Mouse (Mus musculus) liver, adult (tissue): Measurements from ENCODE around the gene Gm16253.

Experiments
- GATA4 ChIP-seq: IDR thresholded peaks from 2 replicates; pipeline ENCODE4 v1.6.1; 2014; ENCODE audit warnings: mild to moderate bottlenecking, low read length; ENCODE audit not compliant: insufficient replicate concordance

Gene Gm16253

DNA sequence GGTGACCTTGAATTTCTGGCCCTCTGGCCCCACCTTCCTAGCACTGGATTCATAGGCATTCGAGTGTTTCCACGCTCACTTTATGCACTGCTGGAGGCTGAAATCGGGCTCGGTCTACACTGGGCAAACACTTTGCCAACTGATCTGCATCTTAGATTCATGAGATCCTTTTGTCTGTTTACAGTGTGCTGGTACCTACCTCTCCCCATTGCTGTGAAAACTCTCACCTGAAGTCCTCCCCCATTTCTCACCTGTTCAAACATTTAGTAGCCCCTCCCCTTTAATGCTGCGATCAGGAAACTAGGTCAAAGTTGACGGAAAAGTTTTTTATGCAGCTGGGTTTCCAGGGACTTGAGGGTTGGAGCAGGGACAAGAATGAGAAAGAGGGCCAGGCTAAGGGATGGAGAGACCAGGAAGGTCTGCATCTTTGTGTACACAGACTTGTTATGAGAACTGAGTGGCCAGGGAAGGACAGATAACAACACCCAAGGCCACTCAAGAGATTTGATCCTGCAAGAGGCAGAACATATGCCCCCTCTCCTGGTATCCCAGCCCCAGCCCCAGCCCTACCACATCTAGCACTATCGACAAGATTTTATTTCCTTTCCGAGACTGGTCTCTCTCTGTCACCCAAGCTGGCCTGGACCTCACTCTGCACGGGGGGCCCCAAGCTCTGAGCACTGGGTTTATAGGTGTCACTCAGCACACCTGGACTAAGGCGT, 12.7 kb upstream of the Gm16253 start:
- no peak for TF ChIP-seq GATA4

DNA sequence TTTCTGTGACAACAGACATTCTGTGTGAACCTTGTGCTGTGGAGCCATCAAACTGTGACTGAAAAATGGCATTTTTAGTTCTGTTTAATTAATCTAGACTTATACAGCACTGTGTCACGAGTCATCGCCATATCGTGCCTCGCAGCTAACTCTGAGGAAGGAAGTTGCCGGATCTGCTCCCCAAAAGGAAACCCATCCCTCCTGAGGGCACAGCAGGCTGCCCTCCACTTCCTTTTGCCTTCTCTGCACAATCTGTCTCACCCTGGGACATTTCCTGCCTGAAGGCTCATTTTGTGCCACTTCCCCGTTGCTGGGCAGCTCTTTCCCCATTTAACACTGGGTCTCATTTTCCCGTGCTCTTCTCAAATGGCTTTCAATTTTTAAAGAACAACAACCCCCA, 12.2 kb upstream of the Gm16253 start:
- TF ChIP-seq GATA4: peak; percentile 90; the same call in 1 of the 2 replicates

GRCm38 (mm10) chr3:96565105-96565504, 11.7 kb upstream of the Gm16253 start:
- TF ChIP-seq GATA4: no peak

- TF ChIP-seq GATA4: no peak
Measured at GRCm38 (mm10) chr3:96566661-96567450, 9.9 kb upstream of the Gm16253 start.

DNA sequence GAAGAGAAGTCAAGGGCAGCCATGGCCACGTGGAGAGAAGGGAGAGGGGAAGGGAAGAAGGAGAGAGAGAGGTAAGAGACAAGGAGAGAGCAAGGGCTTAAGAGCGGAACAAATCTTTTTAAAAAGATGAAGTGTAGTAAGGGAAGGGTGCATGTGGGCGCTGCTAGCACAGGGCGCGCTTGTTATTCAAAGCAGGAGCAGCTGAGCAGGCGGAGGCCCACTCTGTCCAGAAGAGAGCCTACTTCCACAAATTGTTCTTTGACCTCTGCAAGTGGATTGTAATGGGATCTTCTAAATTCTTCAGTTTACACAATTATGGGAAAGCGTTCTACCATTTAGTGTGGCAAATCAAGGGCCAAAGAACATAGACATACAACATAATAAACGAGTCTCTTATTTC, 8.2 kb upstream of the Gm16253 start:
- no peak for TF ChIP-seq GATA4

GRCm38 (mm10) chr3:96569506-96569905, 7.3 kb upstream of the Gm16253 start:
- TF ChIP-seq GATA4: no peak

- no peak for TF ChIP-seq GATA4
Measured at GRCm38 (mm10) chr3:96569966-96570605, 6.7 kb upstream of the Gm16253 start.

DNA sequence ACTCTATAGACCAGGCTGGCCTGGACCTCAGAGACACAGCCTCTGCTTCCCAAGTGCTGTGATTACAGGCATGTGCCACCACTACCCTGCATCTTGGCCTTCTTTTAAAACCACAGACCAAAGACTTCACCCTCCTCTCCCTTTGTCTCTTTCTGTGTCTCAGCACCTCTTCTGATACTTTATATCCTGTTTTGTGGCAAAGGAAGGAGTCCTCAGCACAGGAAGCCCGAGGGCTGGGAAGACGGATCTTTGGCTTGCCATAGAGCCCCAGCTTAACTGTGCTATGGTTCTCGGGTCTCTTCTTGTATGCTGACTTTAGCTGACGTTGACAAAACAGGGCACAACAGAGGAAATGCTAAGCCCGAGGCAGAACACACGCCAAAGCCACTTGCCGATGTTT, 6.1 kb upstream of the Gm16253 start:
- peak; percentile 66; the same call in 1 of the 2 replicates for TF ChIP-seq GATA4

DNA sequence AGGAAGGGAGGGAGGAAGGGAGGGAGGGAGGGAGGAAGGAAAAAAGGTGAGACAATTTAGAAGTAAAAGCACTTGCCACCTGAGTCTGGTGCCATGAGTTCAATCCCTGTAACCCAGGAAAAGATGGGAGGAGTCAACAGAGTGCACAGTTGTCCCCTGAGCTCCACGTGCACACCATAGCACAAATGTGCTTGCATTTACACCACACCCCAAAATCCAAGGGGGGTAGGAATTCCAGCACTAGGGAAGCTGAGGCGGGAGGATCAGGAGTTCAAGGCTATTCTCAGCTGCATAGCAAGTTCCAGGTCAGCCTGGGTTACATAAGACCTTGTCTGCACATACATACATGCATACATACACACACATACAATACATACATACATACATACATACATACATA, 5.4 kb upstream of the Gm16253 start:
- TF ChIP-seq GATA4: no peak

DNA sequence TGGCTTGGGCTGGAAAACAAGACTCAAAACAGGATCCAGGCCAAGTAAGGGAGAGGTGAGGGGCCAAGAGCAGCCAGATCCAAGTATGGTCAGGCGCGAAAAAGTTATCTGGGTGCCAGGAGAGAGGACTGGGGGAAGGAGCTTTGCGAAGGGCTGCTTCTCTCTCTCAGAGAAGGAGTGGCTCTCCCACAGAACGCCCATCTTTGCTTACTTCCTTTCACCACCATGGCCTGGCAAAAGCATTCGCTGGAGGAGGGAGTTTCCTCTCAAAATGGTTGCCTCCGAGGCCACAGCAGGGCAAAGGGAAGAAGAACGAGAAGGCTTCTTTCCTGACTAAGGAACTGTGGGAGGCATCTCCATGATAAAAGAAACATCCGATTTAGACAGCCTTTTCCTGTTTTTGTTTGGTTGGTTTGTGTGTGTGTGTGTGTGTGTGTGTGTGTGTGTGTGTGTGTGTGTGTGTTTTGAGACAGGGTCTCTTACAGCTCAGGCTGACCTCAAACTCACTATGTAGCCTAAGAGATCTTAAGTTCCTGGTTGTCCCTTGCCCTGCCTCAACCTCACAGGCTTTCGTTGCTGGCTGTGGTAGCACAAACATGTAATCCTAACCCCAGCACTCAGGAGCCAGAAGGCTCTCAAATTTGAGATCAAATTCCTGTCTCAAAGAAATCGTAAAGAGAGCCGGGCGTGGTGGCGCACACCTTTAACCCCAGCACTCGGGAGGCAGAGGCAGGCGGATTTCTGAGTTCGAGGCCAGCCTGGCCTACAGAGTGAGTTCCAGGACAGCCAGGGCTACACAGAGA, 4.7 kb upstream of the Gm16253 start:
- TF ChIP-seq GATA4: peak; percentile 88

DNA sequence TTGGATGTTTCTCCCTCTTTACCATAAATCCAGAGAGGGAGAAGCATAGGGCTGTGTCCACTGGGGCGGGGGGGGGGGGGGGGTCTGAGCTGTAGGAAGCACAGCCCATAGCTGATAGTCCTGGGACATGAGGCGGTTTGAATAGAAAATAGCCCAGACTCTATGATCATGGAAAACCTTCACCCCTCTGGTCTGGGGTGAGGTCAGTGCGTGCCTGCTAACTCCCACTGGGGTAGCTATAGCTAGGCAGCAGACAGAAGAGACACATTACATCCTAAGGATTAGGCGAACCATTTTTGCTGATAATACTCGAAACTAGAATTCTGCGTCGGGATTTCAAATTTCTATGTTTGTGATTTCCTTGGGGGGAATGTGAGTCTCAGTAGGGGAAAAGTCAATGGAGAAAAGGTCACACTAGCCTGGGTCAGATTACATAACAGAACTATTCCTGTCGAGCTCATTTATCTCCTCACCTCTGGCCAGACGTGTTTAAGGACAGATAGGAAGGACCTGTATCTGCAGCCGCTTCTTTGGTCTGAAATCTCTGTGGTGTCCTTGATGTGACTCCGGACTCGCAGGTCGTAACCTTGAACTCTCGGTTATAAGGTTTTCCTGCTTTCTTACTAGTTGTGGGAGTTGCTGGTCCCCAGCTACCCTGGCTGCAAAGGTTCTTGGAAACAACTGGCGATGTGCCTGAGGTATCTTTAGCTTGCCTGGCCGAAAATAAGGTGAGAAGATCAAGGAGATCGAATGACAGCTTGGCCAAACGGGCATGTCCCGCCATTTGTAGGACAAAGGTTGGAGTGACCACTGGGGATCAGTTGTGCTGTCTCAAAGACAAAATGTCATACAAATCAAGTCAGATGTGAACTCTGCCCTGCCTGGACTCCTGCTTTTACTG, 2.9 kb upstream of the Gm16253 start:
- TF ChIP-seq GATA4: peak; percentile 92

DNA sequence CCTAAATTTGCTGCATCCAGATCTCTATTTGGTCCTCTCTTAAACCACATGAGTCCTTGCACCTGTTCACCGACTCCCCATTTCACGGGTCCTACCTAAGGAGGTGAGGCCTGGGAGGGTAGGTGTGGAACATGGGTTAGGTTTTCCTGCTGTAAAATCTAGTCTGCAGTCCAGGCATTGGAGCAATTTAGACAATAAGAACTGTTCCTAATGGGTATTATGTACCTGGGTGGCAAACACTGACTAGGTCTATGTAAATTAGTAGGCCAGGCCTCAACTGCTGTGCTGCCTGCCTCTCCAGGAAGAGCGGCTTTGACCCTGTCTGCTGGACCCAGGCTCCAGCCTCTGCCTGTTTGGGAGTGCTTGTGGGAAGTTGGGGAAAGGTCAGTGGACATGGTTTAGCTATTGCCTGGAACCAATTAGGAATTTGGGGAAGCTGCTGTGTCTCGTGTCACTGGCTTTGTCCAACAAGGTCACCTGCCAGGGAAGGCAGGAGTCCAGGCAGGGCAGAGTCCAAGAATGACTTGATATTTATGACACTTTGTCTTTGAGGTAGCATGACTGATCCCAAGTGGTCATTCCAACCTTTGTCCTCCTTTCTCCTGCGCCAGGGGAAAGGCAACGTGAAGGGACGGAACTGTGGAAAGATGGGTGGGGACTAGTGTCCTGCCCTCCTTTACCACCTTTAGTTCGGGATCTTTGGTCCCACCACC, 1.4 kb upstream of the Gm16253 start:
- no peak for TF ChIP-seq GATA4

GRCm38 (mm10) chr3:96576005-96576658, 652 bp upstream of the Gm16253 start:
- TF ChIP-seq GATA4: no peak
